Mouse (Mus musculus): ENCODE results near the gene Zfp418.
"Not testable (repeated sequence)": the region's sequence is repeated elsewhere in the genome, so short reads cannot be mapped to it uniquely, and the experiment has no call there.

The Zfp418 gene

GRCm38 (mm10) chr7:7171227-7172147 is at the start of gene Zfp418:
TSS of gene Zfp418 (plus strand) at chr7:7171330.
- peak in 1 of 2 experiments; percentile 35 for DNase-seq (ENCODE audit: low spot score in 2 of 2)

GRCm38 (mm10) chr7:7121602-7121980 is 49.5 kb upstream of the Zfp418 start:
- no peak for DNase-seq (ENCODE audit: low spot score in 2 of 2)

- not testable (repeated sequence) for DNase-seq (ENCODE audit: low spot score in 2 of 2)
Observed at GRCm38 (mm10) chr7:7130491-7131124, 40.5 kb upstream of the Zfp418 start.

- DNase-seq (ENCODE audit: low spot score in 2 of 2) = no peak
Observed at GRCm38 (mm10) chr7:7132751-7133150, 38.4 kb upstream of the Zfp418 start.

GRCm38 (mm10) chr7:7136379-7136866 is 34.7 kb upstream of the Zfp418 start, which contains the start of gene Zfp773:
TSS of gene Zfp773 (minus strand) at chr7:7136755.
- no peak for DNase-seq (ENCODE audit: low spot score in 2 of 2)

GRCm38 (mm10) chr7:7144215-7144614 is 26.9 kb upstream of the Zfp418 start:
- DNase-seq (ENCODE audit: low spot score in 2 of 2) = no peak

- DNase-seq (ENCODE audit: low spot score in 2 of 2) = no peak
Observed at GRCm38 (mm10) chr7:7145991-7146608, 25.0 kb upstream of the Zfp418 start.

GRCm38 (mm10) chr7:7185897-7186296 is 14.8 kb downstream of the Zfp418 start:
- no peak for DNase-seq (ENCODE audit: low spot score in 2 of 2)

GRCm38 (mm10) chr7:7187417-7188190 is 16.5 kb downstream of the Zfp418 start:
- no peak for DNase-seq (ENCODE audit: low spot score in 2 of 2)

GRCm38 (mm10) chr7:7188191-7188942 is 17.2 kb downstream of the Zfp418 start:
- peak; percentile 39 to 65 for DNase-seq (ENCODE audit: low spot score in 2 of 2)

GRCm38 (mm10) chr7:7209313-7210151 is 38.4 kb downstream of the Zfp418 start, which contains the start of gene Zfp772:
TSS of gene Zfp772 (minus strand) at chr7:7209998.
- DNase-seq (ENCODE audit: low spot score in 2 of 2) = peak in 1 of 2 experiments; percentile 24
